Mouse (Mus musculus) thymus, adult 2 months (tissue): ENCODE data around the gene 2310033P09Rik.

ENCODE experiments used
- CTCF ChIP-seq: fragments of 200-500 bp; IDR thresholded peaks from 2 replicates; pipeline ENCODE4 v1.5.1; 2012; ENCODE audit warnings: mild to moderate bottlenecking, control low read depth, low read length, moderate library complexity, borderline replicate concordance; ENCODE audit not compliant: control insufficient read depth, poor library complexity, insufficient read depth; ENCODE audit errors: extremely low read depth
- POLR2A ChIP-seq: fragments of 200-500 bp; IDR thresholded peaks from 2 replicates; pipeline ENCODE4 v1.6.1; 2012; ENCODE audit warnings: mild to moderate bottlenecking, low read length, control low read depth, moderate library complexity; ENCODE audit not compliant: control insufficient read depth, poor library complexity, insufficient read depth; ENCODE audit errors: extremely low read depth

GRCm38 (mm10) chr11:59222306-59222705 is 14.2 kb downstream of the 2310033P09Rik start:
- TF ChIP-seq POLR2A (no peak), CTCF (no peak)
